ENCODE assay signal across 8 mouse cellular contexts in the genomic region with DNA sequence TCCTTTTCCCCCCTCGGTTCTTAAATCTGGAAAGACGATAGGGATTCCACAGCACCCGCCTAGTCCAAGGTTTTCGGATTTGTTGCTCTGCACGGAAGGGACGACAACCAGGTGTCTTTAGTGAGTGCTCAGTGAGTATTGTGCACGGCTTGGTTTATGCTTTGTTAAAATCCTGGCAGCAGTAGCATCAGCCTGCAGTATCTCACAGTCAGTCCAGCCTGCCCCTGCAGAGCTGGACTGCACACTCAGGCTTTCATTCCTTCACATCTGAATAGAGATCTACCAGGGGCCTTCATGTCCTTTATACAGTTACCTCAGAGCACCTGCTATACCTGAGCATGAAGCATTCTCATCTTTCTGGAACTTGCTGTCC. TPM values are rescaled to one million over a fixed set of nuclear protein-coding genes. Genes with fewer than 3 reads are reported as not detected.
DNase-seq lines count a peak whose midpoint lies in the region; ATAC-seq and TF ChIP-seq lines count a peak whose summit lies in the region.

No protein-coding gene starts in this region.

- H3K4me2 ChIP-seq in heart, embryonic 13.5 days: peak overlapping the region; percentile 94

- H3K36me3 ChIP-seq in heart, embryonic 13.5 days: peaks cover 7% of the 10 kb centered on the region
- peaks cover 10% of the 10 kb centered on the region for H3K36me3 ChIP-seq in G1E (replicated peaks)
- peaks cover 15% of the 10 kb centered on the region for H3K36me3 ChIP-seq in hindbrain, embryonic 10.5 days

- under 1% methylated on average over 7 of the region's 7 CpGs for WGBS in heart, embryonic 13.5 days
- under 1% methylated on average over 7 of the region's 7 CpGs for WGBS in hindbrain, embryonic 10.5 days

- TF ChIP-seq CTCF in G1E (IDR thresholded peaks at IDR 0.05; ENCODE audit: low read depth, low read length): no peak

- no peak for DNase-seq in heart, adult 11 months
- DNase-seq in G1E (ENCODE audit: low spot score): no peak
- DNase-seq in hindbrain, embryonic 10.5 days (ENCODE audit: low spot score): no peak
- DNase-seq in ovary, postnatal 36 days (ENCODE audit: low spot score): no peak
- no peak for DNase-seq in left cerebral cortex, postnatal 10 days (ENCODE audit: extremely low spot score in 1 of 2, low spot score in 2 of 2)
- DNase-seq in thymus, postnatal 0 days (ENCODE audit: low spot score): no peak

- H3K9me3 ChIP-seq in heart, embryonic 13.5 days: no peaks in the 10 kb centered on the region
- no peaks in the 10 kb centered on the region for H3K9me3 ChIP-seq in G1E (replicated peaks)
- H3K9me3 ChIP-seq in hindbrain, embryonic 10.5 days: no peaks in the 10 kb centered on the region

- H3K4me3 ChIP-seq in heart, embryonic 13.5 days: peak overlapping the region; percentile 89
- H3K4me3 ChIP-seq in G1E (ENCODE audit: low read depth, low read length): peak overlapping the region; percentile 89
- H3K4me3 ChIP-seq in hindbrain, embryonic 10.5 days: peak overlapping the region; percentile 78

- ATAC-seq in heart, embryonic 13.5 days (ENCODE audit: extremely low read depth, insufficient number of reproducible peaks, low FRiP score, low TSS enrichment): peak; percentile 28; the same call in 1 of the 2 replicates
- no peak for ATAC-seq in G1E (ENCODE audit: extremely low read depth, insufficient number of reproducible peaks, low FRiP score, poor library complexity, severe bottlenecking)
- ATAC-seq in megakaryocyte-erythroid progenitor cell, adult 5-6 weeks (replicated peaks; ENCODE audit: low FRiP score, low TSS enrichment, poor library complexity, severe bottlenecking): peak; percentile 31; the same call in 1 of the 2 replicates

- intact Hi-C loops in left cerebral cortex, postnatal 10 days (cut with DNase I): loop anchor here (10.0 kb wide), 1 partner anchor 1602 kb away; no protein-coding TSS in a partner anchor

- H3K9ac ChIP-seq in heart, embryonic 13.5 days: peak overlapping the region; percentile 90

- H3K4me1 ChIP-seq in heart, embryonic 13.5 days: peaks cover 28% of the 10 kb centered on the region
- H3K4me1 ChIP-seq in G1E (ENCODE audit: insufficient read depth, low read depth, low read length): peaks cover 27% of the 10 kb centered on the region
- H3K4me1 ChIP-seq in hindbrain, embryonic 10.5 days (replicated peaks): peaks cover 39% of the 10 kb centered on the region

- peak overlapping the region; percentile 74 for H3K27ac ChIP-seq in heart, embryonic 13.5 days (replicated peaks)
- H3K27ac ChIP-seq in hindbrain, embryonic 10.5 days: peak overlapping the region; percentile 90

- no peaks in the 10 kb centered on the region for H3K27me3 ChIP-seq in heart, embryonic 13.5 days (replicated peaks)
- no peaks in the 10 kb centered on the region for H3K27me3 ChIP-seq in G1E (ENCODE audit: insufficient read depth, low read length)
- no peaks in the 10 kb centered on the region for H3K27me3 ChIP-seq in hindbrain, embryonic 10.5 days (ENCODE audit: insufficient read depth, poor library complexity, severe bottlenecking)

RNA-seq across cellular contexts. Expression of a gene that starts 0.3 kb away (rescaled TPM):
- polyA plus RNA-seq in heart, embryonic 13.5 days (2015; fragmentation: Nextera tagmentation; extraction: Ambion mirVana): 61.2 and 65.4 TPM in 2 replicates
- total RNA-seq in G1E (2014; fragmentation: Nextera tagmentation) (70.4 and 70.9 TPM in 2 replicates), G1E (2017) (52.0 and 56.7 TPM in 2 replicates)
- polyA plus RNA-seq in G1E (2012): 6.6 and 9.3 TPM in 2 replicates
- polyA plus RNA-seq in hindbrain, embryonic 10.5 days (2016; fragmentation: Nextera tagmentation; extraction: Ambion mirVana): 62.4 and 63.4 TPM in 2 replicates
- total RNA-seq in megakaryocyte-erythroid progenitor cell, adult 5-6 weeks (2014; fragmentation: Nextera tagmentation): 24.5 and 25.1 TPM in 2 replicates
- total RNA-seq in megakaryocyte-erythroid progenitor cell, adult 5-6 weeks (2017): 30.1 and 37.8 TPM in 2 replicates
- total RNA-seq in left cerebral cortex, postnatal 10 days (2021): 10 to 100 TPM; 74.2 to 77.4 TPM
- 118 and 131 TPM in 2 replicates for polyA plus RNA-seq in thymus, postnatal 0 days (2015; fragmentation: Nextera tagmentation; extraction: Ambion mirVana)

RNA-seq across cellular contexts. Expression of a gene that starts 49.5 kb away (rescaled TPM):
- polyA plus RNA-seq in heart, embryonic 13.5 days (2015; fragmentation: Nextera tagmentation; extraction: Ambion mirVana): 49.7 and 50.8 TPM in 2 replicates
- total RNA-seq in G1E (2014; fragmentation: Nextera tagmentation) (186 and 190 TPM in 2 replicates), G1E (2017) (230 and 256 TPM in 2 replicates)
- polyA plus RNA-seq in G1E (2012): 21.1 and 28.2 TPM in 2 replicates
- polyA plus RNA-seq in hindbrain, embryonic 10.5 days (2016; fragmentation: Nextera tagmentation; extraction: Ambion mirVana): 66.8 and 79.3 TPM in 2 replicates
- 50.7 and 56.5 TPM in 2 replicates for total RNA-seq in megakaryocyte-erythroid progenitor cell, adult 5-6 weeks (2014; fragmentation: Nextera tagmentation)
- total RNA-seq in megakaryocyte-erythroid progenitor cell, adult 5-6 weeks (2017): 80.5 and 95.8 TPM in 2 replicates
- 100 to 1,000 TPM; 203 to 204 TPM for total RNA-seq in left cerebral cortex, postnatal 10 days (2021)
- polyA plus RNA-seq in thymus, postnatal 0 days (2015; fragmentation: Nextera tagmentation; extraction: Ambion mirVana): 91.9 and 106 TPM in 2 replicates
